In genomic region chr2:146764313-146765255, GRCm38 (mm10) we compare ENCODE assay signal across 12 mouse cellular contexts.
A peak's percentile ranks its signal among the peaks of the same experiment; 100 is the strongest.
DNase-seq lines count a peak whose midpoint lies in the region; ATAC-seq lines count a peak whose summit lies in the region.
"Had no signal": no experiment of that assay in that cellular context is flagged by ENCODE, and none has a peak within 500 bp of the region (broad histone marks: within the 10 kb centered on the region; RNA-seq: fewer than 3 reads in every experiment).

No protein-coding gene starts in this region.

- H3K27me3 ChIP-seq in kidney, embryonic 15.5 days, result 0 out of 2 replicates have a peak, but pooled peaks cover 2% of the 10 kb centered on the region

- no peaks in the 10 kb centered on the region for H3K4me1 ChIP-seq in kidney, embryonic 15.5 days
- H3K4me1 ChIP-seq: heart, embryonic 15.5 days had no signal

- no peak overlapping the region for H3K27ac ChIP-seq in kidney, embryonic 15.5 days
- H3K27ac ChIP-seq: heart, embryonic 15.5 days; kidney, postnatal 0 days; midbrain, embryonic 12.5 days had no signal

- H3K4me2 ChIP-seq in kidney, embryonic 15.5 days, result no peak overlapping the region
- H3K4me2 ChIP-seq: heart, embryonic 15.5 days; midbrain, embryonic 12.5 days had no signal

- WGBS in kidney, embryonic 15.5 days, result 65% methylated on average over 12 of the region's 12 CpGs

- no peak overlapping the region for H3K4me3 ChIP-seq in kidney, embryonic 15.5 days (replicated peaks)
- H3K4me3 ChIP-seq: erythroblast, embryonic 14.5 days; heart, embryonic 15.5 days; midbrain, embryonic 12.5 days had no signal

- peak; percentile 34 for DNase-seq in kidney, adult 11 months
- DNase-seq in adrenal gland, adult 8-10 months, result peak; percentile 19
- peak; percentile 34 for DNase-seq in adrenal gland, postnatal 25 days
- DNase-seq in kidney, postnatal 25 days, result peak; percentile 8 to 51
- no peak for DNase-seq in ovary, adult 18-20 months (ENCODE audit: low spot score)
- DNase-seq in embryo, embryonic 10.5 days (ENCODE audit: low spot score), result no peak
- DNase-seq: gastrocnemius, postnatal 25 days had no signal

- no peaks in the 10 kb centered on the region for H3K36me3 ChIP-seq in kidney, embryonic 15.5 days
- H3K36me3 ChIP-seq: heart, embryonic 15.5 days; midbrain, embryonic 12.5 days had no signal

- H3K9me3 ChIP-seq in kidney, embryonic 15.5 days (replicated peaks), result no peaks in the 10 kb centered on the region
- H3K9me3 ChIP-seq: heart, embryonic 15.5 days; midbrain, embryonic 12.5 days had no signal

- H3K9ac ChIP-seq in kidney, embryonic 15.5 days, result no peak overlapping the region
- H3K9ac ChIP-seq: heart, embryonic 15.5 days; midbrain, embryonic 12.5 days had no signal

- no peak for ATAC-seq in kidney, embryonic 15.5 days (replicated peaks; ENCODE audit: low FRiP score)

Comparison
In these comparisons a context has a peak if more than half of its experiments do, and no peak if none do; other contexts are left out.
1. DNase-seq: peak in kidney, adult 11 months (single experiment), adrenal gland, adult 8-10 months (single experiment), adrenal gland, postnatal 25 days (single experiment) and kidney, postnatal 25 days (2 of 2); none in ovary, adult 18-20 months (single experiment) and embryo, embryonic 10.5 days (single experiment).